Mouse (Mus musculus): ENCODE results near the gene Arhgdib.

DNA sequence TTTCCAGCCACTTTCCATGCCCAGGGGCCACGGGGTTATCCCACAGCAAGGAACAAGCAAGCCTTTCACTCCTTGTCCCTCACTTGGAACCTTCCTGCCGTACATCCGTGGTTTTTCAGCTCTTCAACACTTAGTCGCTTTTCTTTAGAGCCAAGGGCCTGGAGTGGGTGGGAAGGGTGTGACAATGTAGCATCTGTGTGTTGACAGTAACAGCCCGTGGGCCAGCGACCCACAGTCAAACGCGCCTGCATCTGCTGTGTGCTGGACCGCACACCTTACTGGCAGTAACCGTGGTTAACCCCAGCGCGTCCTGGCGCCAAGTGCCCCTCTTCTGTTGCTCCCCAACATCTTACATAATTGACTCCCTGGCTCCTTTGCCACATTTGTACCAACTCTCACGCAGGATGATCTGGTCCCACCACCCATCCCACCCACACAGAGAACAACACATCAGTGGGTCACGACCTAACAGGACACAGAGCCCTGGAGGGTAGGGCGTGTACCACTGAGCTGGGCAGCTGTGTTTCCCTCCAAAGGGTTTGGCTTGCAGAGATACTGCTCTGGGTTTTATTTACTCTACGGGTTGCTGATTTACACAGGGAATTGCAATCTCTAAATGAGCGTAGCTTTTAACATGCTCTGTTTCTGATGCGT lies 35.3 kb downstream of the Arhgdib start:
- TF ChIP-seq CTCF (IDR thresholded peaks at IDR 0.05; ENCODE audit: control insufficient read depth, insufficient read depth, insufficient replicate concordance, low read depth, low read length) = no peak
- TF ChIP-seq POLR2A (IDR thresholded peaks at IDR 0.05; ENCODE audit: control insufficient read depth, low read depth, low read length) = no peak
